Mouse (Mus musculus) heart, embryonic 10.5 days (tissue): ENCODE measurements around the gene Ifna5. TPM values are rescaled to one million over a fixed set of nuclear protein-coding genes. Genes with fewer than 3 reads are reported as not detected.
A peak's percentile ranks its signal among the peaks of the same experiment; 100 is the strongest.
"Not testable (repeated sequence)": the region's sequence is repeated elsewhere in the genome, so short reads cannot be mapped to it uniquely, and the experiment has no call there.

Source experiments
- DNase-seq: peaks from one replicate; pipeline ENCODE4 v3.0.0-alpha.2; 2017; ENCODE audit warnings: low spot score
- H3K27ac ChIP-seq: fragments of 300-500 bp; sonication (generic); 2 replicates; pipeline ENCODE4 v1.5.1; 2016; ENCODE audit warnings: mild to moderate bottlenecking
- H3K27me3 ChIP-seq: fragments of 300-500 bp; sonication (generic); 2 replicates; pipeline ENCODE4 v1.6.1; 2016; ENCODE audit warnings: mild to moderate bottlenecking; ENCODE audit not compliant: poor library complexity, insufficient read depth, severe bottlenecking
- H3K36me3 ChIP-seq: fragments of 300-500 bp; sonication (generic); 2 replicates; pipeline ENCODE4 v1.6.1; 2016; ENCODE audit warnings: mild to moderate bottlenecking, moderate library complexity
- H3K4me1 ChIP-seq: fragments of 300-500 bp; sonication (generic); 2 replicates; pipeline ENCODE4 v1.6.1; 2016; ENCODE audit warnings: mild to moderate bottlenecking
- H3K4me3 ChIP-seq: fragments of 300-500 bp; sonication (generic); 2 replicates; pipeline ENCODE4 v1.5.1; 2016; ENCODE audit warnings: mild to moderate bottlenecking, moderate library complexity
- H3K9me3 ChIP-seq: fragments of 300-500 bp; sonication (generic); 2 replicates; pipeline ENCODE4 v1.6.1; 2016; ENCODE audit warnings: mild to moderate bottlenecking, moderate library complexity
- WGBS: fragments of 180-500 bp; shearing (Covaris S2); methylation state at CpG from one replicate; pipeline ENCODE4 v1.1.7; 2016; 5-methylcytosine and 5-hydroxymethylcytosine counted together
- polyA plus RNA-seq: library from polyadenylated mRNA; unstranded; fragments of >200 nt; fragmentation: Nextera tagmentation; extraction: Ambion mirVana; gene quantifications from 2 replicates; pipeline ENCODE4 v1.2.1, GENCODE M21; 2016

The Ifna5 gene
- not detected in 2 replicates for polyA plus RNA-seq

DNA sequence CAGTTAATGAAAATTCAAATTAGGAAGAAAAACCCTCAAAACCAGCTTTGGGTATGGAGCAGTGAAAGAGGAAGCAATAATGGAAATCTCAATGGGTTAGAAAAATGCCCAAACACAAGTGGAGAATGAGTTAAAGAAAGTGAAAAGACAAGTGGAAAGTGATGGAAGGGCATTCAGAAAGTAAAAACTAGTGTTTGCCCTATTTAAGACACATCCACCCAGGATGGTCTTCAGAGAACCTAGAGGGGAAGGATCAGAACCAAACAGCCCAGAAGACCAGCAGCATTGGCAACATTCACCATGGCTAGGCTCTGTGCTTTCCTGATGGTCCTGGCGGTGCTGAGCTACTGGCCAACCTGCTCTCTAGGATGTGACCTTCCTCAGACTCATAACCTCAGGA, at the start of gene Ifna5:
TSS of gene Ifna5 (plus strand) at position 301 of the 400 bp plus-strand sequence.
- H3K27me3 ChIP-seq, H3K27ac ChIP-seq, H3K36me3 ChIP-seq, H3K9me3 ChIP-seq, H3K4me1 ChIP-seq, DNase-seq, H3K4me3 ChIP-seq: not testable (repeated sequence)
- WGBS: 81% methylated on average over 1 of the region's 1 CpGs

DNA sequence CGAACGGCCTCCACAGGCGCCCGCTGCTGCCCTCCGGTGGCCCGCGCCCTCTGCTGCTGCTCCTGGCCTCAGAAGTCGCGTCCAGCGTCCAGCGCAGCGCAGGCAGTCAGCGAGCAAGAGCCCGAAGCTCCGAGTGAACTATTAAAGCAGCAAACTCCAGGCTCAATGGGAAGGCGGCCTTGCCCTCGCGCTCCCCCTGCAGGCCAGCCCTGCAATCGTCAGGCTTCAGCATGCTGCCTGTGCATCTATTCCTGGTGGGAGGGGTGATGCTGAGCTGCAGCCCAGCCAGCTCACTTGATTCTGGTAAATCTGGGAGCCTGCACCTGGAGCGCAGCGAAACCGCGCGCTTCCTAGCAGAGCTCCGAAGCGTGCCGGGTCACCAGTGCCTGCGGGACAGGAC, 46.9 kb upstream of the Ifna5 start, which contains the start of gene Gm13277:
TSS of gene Gm13277 (plus strand) at position 231 of the 400 bp plus-strand sequence.
- not testable (repeated sequence) for H3K36me3 ChIP-seq, H3K27me3 ChIP-seq, H3K4me3 ChIP-seq, H3K27ac ChIP-seq, DNase-seq, H3K9me3 ChIP-seq, H3K4me1 ChIP-seq
- 0% methylated on average over 3 of the region's 28 CpGs for WGBS

DNA sequence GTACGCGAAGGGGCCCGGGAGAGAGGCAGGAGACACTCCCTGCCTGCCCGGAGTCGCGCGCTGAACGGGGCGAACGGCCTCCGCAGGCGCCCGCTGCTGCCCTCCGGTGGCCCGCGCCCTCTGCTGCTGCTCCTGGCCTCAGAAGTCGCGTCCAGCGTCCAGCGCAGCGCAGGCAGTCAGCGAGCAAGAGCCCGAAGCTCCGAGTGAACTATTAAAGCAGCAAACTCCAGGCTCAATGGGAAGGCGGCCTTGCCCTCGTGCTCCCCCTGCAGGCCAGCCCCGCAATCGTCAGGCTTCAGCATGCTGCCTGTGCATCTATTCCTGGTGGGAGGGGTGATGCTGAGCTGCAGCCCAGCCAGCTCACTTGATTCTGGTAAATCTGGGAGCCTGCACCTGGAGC, 44.1 kb upstream of the Ifna5 start, which contains the start of gene Gm13278:
TSS of gene Gm13278 (plus strand) at position 301 of the 400 bp plus-strand sequence.
- not testable (repeated sequence) for H3K9me3 ChIP-seq, H3K36me3 ChIP-seq, H3K4me3 ChIP-seq, H3K27me3 ChIP-seq, H3K4me1 ChIP-seq, DNase-seq, H3K27ac ChIP-seq
- WGBS: no CpG with 5 or more reads among the region's 28 CpGs

DNA sequence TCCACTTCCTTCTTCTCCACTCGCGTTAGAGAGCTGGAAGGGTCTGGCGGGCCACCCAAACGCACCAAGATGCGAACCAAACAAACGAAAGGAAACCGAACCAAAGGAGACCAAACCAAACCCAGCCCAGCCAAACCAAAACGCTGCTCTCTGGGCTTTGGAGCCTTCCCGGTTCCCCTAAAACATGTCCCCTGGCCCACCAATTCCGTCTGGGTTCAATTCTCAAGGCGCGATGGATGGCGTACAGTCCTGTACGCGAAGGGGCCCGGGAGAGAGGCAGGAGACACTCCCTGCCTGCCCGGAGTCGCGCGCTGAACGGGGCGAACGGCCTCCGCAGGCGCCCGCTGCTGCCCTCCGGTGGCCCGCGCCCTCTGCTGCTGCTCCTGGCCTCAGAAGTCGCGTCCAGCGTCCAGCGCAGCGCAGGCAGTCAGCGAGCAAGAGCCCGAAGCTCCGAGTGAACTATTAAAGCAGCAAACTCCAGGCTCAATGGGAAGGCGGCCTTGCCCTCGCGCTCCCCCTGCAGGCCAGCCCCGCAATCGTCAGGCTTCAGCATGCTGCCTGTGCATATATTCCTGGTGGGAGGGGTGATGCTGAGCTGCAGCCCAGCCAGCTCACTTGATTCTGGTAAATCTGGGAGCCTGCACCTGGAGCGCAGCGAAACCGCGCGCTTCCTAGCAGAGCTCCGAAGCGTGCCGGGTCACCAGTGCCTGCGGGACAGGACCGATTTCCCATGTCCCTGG, 41.2 kb upstream of the Ifna5 start, which contains the start of gene Gm13275:
TSS of gene Gm13275 (plus strand) at position 552 of the 740 bp plus-strand sequence.
- DNase-seq, H3K27me3 ChIP-seq, H3K36me3 ChIP-seq, H3K4me1 ChIP-seq, H3K4me3 ChIP-seq, H3K9me3 ChIP-seq, H3K27ac ChIP-seq: not testable (repeated sequence)
- WGBS: under 1% methylated on average over 19 of the region's 52 CpGs

DNA sequence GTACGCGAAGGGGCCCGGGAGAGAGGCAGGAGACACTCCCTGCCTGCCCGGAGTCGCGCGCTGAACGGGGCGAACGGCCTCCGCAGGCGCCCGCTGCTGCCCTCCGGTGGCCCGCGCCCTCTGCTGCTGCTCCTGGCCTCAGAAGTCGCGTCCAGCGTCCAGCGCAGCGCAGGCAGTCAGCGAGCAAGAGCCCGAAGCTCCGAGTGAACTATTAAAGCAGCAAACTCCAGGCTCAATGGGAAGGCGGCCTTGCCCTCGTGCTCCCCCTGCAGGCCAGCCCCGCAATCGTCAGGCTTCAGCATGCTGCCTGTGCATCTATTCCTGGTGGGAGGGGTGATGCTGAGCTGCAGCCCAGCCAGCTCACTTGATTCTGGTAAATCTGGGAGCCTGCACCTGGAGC, 38.2 kb upstream of the Ifna5 start, which contains the start of gene Gm13279:
TSS of gene Gm13279 (plus strand) at position 301 of the 400 bp plus-strand sequence.
- not testable (repeated sequence) for H3K27me3 ChIP-seq, H3K4me1 ChIP-seq, H3K27ac ChIP-seq, DNase-seq, H3K9me3 ChIP-seq, H3K36me3 ChIP-seq, H3K4me3 ChIP-seq
- no CpG with 5 or more reads among the region's 28 CpGs for WGBS

DNA sequence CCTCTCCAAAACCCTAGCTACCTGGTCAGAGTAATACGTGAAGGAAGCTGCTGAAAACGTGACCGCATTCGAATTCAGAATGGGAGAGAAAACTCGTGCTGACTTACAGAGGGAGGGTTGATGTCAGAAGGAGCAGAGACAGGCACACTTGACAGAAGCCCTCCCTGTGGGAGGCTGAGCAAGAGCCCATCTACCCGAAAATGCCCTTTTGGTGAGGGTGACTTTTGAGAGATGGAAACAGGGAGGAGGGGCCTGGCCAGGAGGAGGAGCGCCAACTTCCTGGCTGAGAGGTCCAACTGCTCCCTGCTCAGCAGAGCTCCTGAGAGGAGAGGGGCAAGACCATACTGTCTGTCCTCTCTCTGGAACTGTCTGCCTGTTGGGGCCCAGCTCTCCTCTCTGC, 36.0 kb upstream of the Ifna5 start, which contains the start of gene Gm13285:
TSS of gene Gm13285 (plus strand) at position 301 of the 400 bp plus-strand sequence.
- not testable (repeated sequence) for H3K27ac ChIP-seq, H3K4me3 ChIP-seq, H3K9me3 ChIP-seq, H3K36me3 ChIP-seq, H3K4me1 ChIP-seq, H3K27me3 ChIP-seq, DNase-seq
- WGBS: 16% methylated on average over 6 of the region's 7 CpGs

DNA sequence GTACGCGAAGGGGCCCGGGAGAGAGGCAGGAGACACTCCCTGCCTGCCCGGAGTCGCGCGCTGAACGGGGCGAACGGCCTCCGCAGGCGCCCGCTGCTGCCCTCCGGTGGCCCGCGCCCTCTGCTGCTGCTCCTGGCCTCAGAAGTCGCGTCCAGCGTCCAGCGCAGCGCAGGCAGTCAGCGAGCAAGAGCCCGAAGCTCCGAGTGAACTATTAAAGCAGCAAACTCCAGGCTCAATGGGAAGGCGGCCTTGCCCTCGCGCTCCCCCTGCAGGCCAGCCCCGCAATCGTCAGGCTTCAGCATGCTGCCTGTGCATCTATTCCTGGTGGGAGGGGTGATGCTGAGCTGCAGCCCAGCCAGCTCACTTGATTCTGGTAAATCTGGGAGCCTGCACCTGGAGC, 32.4 kb upstream of the Ifna5 start, which contains the start of gene Gm13287:
TSS of gene Gm13287 (plus strand) at position 301 of the 400 bp plus-strand sequence.
- H3K4me3 ChIP-seq, H3K36me3 ChIP-seq, H3K4me1 ChIP-seq, H3K27me3 ChIP-seq, DNase-seq, H3K9me3 ChIP-seq, H3K27ac ChIP-seq: not testable (repeated sequence)
- WGBS: no CpG with 5 or more reads among the region's 29 CpGs

DNA sequence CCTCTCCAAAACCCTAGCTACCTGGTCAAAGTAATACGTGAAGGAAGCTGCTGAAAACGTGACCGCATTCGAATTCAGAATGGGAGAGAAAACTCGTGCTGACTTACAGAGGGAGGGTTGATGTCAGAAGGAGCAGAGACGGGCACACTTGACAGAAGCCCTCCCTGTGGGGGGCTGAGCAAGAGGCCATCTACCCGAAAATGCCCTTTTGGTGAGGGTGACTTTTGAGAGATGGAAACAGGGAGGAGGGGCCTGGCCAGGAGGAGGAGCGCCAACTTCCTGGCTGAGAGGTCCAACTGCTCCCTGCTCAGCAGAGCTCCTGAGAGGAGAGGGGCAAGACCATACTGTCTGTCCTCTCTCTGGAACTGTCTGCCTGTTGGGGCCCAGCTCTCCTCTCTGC, 30.1 kb upstream of the Ifna5 start, which contains the start of gene Gm13288:
TSS of gene Gm13288 (plus strand) at position 301 of the 400 bp plus-strand sequence.
- not testable (repeated sequence) for H3K27me3 ChIP-seq, H3K36me3 ChIP-seq, DNase-seq, H3K9me3 ChIP-seq, H3K27ac ChIP-seq, H3K4me1 ChIP-seq
- peak within 1 kb of the TSS; percentile 33; the same call in 1 of the 2 replicates for H3K4me3 ChIP-seq
- no CpG with 5 or more reads among the region's 8 CpGs for WGBS

DNA sequence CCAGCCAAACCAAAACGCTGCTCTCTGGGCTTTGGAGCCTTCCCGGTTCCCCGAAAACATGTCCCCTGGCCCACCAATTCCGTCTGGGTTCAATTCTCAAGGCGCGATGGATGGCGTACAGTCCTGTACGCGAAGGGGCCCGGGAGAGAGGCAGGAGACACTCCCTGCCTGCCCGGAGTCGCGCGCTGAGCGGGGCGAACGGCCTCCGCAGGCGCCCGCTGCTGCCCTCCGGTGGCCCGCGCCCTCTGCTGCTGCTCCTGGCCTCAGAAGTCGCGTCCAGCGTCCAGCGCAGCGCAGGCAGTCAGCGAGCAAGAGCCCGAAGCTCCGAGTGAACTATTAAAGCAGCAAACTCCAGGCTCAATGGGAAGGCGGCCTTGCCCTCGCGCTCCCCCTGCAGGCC, 29.6 kb upstream of the Ifna5 start:
- not testable (repeated sequence) for H3K36me3 ChIP-seq, H3K27me3 ChIP-seq, H3K27ac ChIP-seq, DNase-seq, H3K4me1 ChIP-seq, H3K9me3 ChIP-seq
- 0% methylated on average over 17 of the region's 34 CpGs for WGBS
- H3K4me3 ChIP-seq: peak overlapping the region; percentile 33; the same call in 1 of the 2 replicates

DNA sequence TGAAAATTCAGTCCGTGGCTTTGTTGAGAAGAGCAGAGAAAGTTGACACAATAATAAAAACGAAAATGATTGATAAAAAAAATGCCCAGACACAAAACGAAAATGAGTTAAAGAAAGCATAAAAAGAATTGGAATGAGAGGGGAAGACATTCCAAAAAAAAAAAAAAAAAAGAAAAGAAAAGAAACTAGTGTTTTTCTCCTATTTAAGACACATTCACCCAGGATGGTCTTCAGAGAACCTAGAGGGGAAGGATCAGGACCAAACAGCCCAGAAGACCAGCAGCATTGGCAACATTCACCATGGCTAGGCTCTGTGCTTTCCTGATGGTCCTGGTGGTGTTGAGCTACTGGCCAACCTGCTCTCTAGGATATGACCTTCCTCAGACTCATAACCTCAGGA, 19.4 kb upstream of the Ifna5 start, which contains the start of gene Ifna7:
TSS of gene Ifna7 (plus strand) at position 301 of the 400 bp plus-strand sequence.
- Histone ChIP-seq H3K4me3 (no peak within 1 kb of the TSS), H3K4me1 (no peaks in the 10 kb centered on the region), H3K9me3 (no peaks in the 10 kb centered on the region), H3K36me3 (no peaks in the 10 kb centered on the region), H3K27me3 (no peaks in the 10 kb centered on the region), H3K27ac (no peak within 1 kb of the TSS)
- WGBS: 58% methylated on average over 3 of the region's 3 CpGs
- no peak for DNase-seq

DNA sequence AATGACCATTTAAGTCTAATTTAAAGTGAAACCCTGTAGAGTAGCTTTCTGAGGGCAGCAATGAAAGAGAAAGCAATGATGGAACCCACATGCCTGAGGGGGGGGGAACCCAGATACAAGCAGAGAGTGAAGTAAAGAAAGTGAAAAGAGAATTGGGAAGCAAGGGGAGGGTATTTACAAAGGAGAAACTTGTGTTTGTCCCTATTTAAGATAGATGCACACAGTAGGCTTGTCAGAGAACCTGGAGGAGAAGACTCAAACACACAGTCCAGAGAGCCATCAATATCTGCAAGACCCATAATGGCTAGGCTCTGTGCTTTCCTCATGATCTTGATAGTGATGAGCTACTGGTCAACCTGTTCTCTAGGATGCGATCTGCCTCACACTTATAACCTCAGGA, 15.7 kb upstream of the Ifna5 start, which contains the start of gene Ifna11:
TSS of gene Ifna11 (plus strand) at position 301 of the 400 bp plus-strand sequence.
- Histone ChIP-seq H3K4me3 (no peak within 1 kb of the TSS), H3K27ac (no peak within 1 kb of the TSS), H3K4me1 (no peaks in the 10 kb centered on the region), H3K27me3 (no peaks in the 10 kb centered on the region), H3K36me3 (no peaks in the 10 kb centered on the region), H3K9me3 (no peaks in the 10 kb centered on the region)
- WGBS: 64% methylated on average over 1 of the region's 1 CpGs
- DNase-seq: no peak

DNA sequence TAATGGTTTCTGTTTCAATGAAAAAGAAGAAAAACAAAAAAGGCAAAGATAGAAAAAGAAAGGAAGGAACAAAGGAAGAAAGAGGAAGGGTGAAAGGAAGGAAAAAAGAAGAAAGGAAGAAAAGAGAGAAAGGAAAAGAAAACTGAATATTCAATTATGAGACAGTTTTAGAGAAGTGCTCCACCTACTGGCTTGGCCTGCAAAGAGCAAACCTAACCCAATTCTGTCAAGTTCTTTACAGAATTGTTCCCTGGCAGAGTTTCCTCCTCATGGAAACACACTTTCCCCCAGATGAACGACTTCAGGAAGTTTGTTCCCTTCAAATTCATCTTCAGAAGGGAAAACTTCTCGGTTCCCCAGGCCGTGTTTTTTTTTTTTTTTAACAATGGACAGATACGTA, 12.3 kb upstream of the Ifna5 start:
- H3K4me1 ChIP-seq: no peaks in the 10 kb centered on the region
- 26% methylated on average over 4 of the region's 4 CpGs for WGBS
- DNase-seq: no peak
- H3K27me3 ChIP-seq: no peaks in the 10 kb centered on the region
- no peak overlapping the region for H3K27ac ChIP-seq
- no peaks in the 10 kb centered on the region for H3K36me3 ChIP-seq
- H3K4me3 ChIP-seq: no peak overlapping the region
- H3K9me3 ChIP-seq: no peaks in the 10 kb centered on the region

DNA sequence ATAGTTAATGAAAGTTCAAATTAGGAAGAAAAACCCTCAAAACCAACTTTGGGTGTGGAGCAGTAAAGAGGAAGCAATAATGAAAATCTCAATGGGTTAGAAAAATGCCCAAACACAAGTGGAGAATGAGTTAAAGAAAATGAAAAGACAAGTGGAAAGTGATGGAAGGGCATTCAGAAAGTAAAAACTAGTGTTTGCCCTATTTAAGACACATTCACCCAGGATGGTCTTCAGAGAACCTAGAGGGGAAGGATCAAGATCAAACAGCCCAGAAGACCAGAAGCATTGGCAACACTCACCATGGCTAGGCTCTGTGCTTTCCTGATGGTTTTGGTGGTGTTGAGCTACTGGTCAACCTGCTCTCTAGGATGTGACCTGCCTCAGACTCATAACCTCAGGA, 8.2 kb upstream of the Ifna5 start, which contains the start of gene Ifna6:
TSS of gene Ifna6 (plus strand) at position 301 of the 400 bp plus-strand sequence.
- H3K27ac ChIP-seq: not testable (repeated sequence)

More for the DNA sequence above, 8.2 kb upstream of the Ifna5 start, which contains the start of gene Ifna6:
- not testable (repeated sequence) for DNase-seq, H3K4me3 ChIP-seq, H3K4me1 ChIP-seq, H3K36me3 ChIP-seq, H3K9me3 ChIP-seq, H3K27me3 ChIP-seq
